Mouse (Mus musculus) splenic B cell, adult 2 months (primary cell): ENCODE results near the gene Ppp3ca.
A peak's percentile ranks its signal among the peaks of the same experiment; 100 is the strongest.

Source experiments
- DNase-seq: peaks from one replicate; pipeline ENCODE4 v3.0.0-alpha.2; 2011; ENCODE audit warnings: low read depth, low spot score
- H3K27me3 ChIP-seq: 2 replicates; pipeline ENCODE4 v1.6.1; 2012; ENCODE audit warnings: mild to moderate bottlenecking, low read length, moderate library complexity, mixed read lengths; ENCODE audit not compliant: control insufficient read depth, poor library complexity, insufficient read depth, severe bottlenecking
- H3K36me3 ChIP-seq: 2 replicates; pipeline ENCODE4 v1.6.1; 2012; ENCODE audit warnings: mild to moderate bottlenecking, low read length, moderate library complexity, mixed read lengths; ENCODE audit not compliant: control insufficient read depth, poor library complexity, insufficient read depth, severe bottlenecking

Gene Ppp3ca

GRCm38 (mm10) chr3:136777787-136778216, 107.9 kb downstream of the Ppp3ca start:
- DNase-seq = peak; percentile 51
- no peaks in the 10 kb centered on the region for H3K27me3 ChIP-seq
- no peaks in the 10 kb centered on the region for H3K36me3 ChIP-seq

- no peak for DNase-seq
- no peaks in the 10 kb centered on the region for H3K27me3 ChIP-seq
- H3K36me3 ChIP-seq = no peaks in the 10 kb centered on the region
These were observed 110.4 kb downstream of the Ppp3ca start for GRCm38 (mm10) chr3:136780321-136780720.

GRCm38 (mm10) chr3:136782058-136782457, 112.1 kb downstream of the Ppp3ca start:
- Histone ChIP-seq H3K27me3 (no peaks in the 10 kb centered on the region), H3K36me3 (no peaks in the 10 kb centered on the region)
- no peak for DNase-seq

- DNase-seq = no peak
- no peaks in the 10 kb centered on the region for H3K36me3 ChIP-seq
These were observed 115.8 kb downstream of the Ppp3ca start for GRCm38 (mm10) chr3:136785686-136786085.

GRCm38 (mm10) chr3:136790261-136790871, 120.4 kb downstream of the Ppp3ca start:
- no peak for DNase-seq
- Histone ChIP-seq H3K36me3 (0 out of 2 replicates have a peak, but pooled peaks cover 2% of the 10 kb centered on the region), H3K27me3 (no peaks in the 10 kb centered on the region)

More at GRCm38 (mm10) chr3:136785686-136786085, 115.8 kb downstream of the Ppp3ca start:
- H3K27me3 ChIP-seq = no peaks in the 10 kb centered on the region

- no peaks in the 10 kb centered on the region for H3K27me3 ChIP-seq
- 0 out of 2 replicates have a peak, but pooled peaks cover 2% of the 10 kb centered on the region for H3K36me3 ChIP-seq
- DNase-seq = no peak
These were observed 121.5 kb downstream of the Ppp3ca start for GRCm38 (mm10) chr3:136791404-136791803.

- Histone ChIP-seq H3K27me3 (no peaks in the 10 kb centered on the region), H3K36me3 (0 out of 2 replicates have a peak, but pooled peaks cover 2% of the 10 kb centered on the region)
- DNase-seq = peak; percentile 19
These were observed 122.0 kb downstream of the Ppp3ca start for GRCm38 (mm10) chr3:136791946-136792345.

GRCm38 (mm10) chr3:136793411-136793810, 123.5 kb downstream of the Ppp3ca start:
- no peak for DNase-seq
- 0 out of 2 replicates have a peak, but pooled peaks cover 2% of the 10 kb centered on the region for H3K36me3 ChIP-seq
- H3K27me3 ChIP-seq = no peaks in the 10 kb centered on the region

- DNase-seq = no peak
These were observed 124.7 kb downstream of the Ppp3ca start for GRCm38 (mm10) chr3:136794426-136795217.

GRCm38 (mm10) chr3:136798896-136799295, 129.0 kb downstream of the Ppp3ca start:
- Histone ChIP-seq H3K27me3 (no peaks in the 10 kb centered on the region), H3K36me3 (peaks cover 2% of the 10 kb centered on the region; the same call in 1 of the 2 replicates)
- no peak for DNase-seq

More at GRCm38 (mm10) chr3:136794426-136795217, 124.7 kb downstream of the Ppp3ca start:
- H3K27me3 ChIP-seq = no peaks in the 10 kb centered on the region
- H3K36me3 ChIP-seq = peaks cover 2% of the 10 kb centered on the region; the same call in 1 of the 2 replicates

GRCm38 (mm10) chr3:136802595-136802994, 132.7 kb downstream of the Ppp3ca start:
- Histone ChIP-seq H3K36me3 (no peaks in the 10 kb centered on the region; the same call in 1 of the 2 replicates), H3K27me3 (no peaks in the 10 kb centered on the region)
- no peak for DNase-seq

- H3K36me3 ChIP-seq = no peaks in the 10 kb centered on the region
- DNase-seq = no peak
- no peaks in the 10 kb centered on the region for H3K27me3 ChIP-seq
These were observed 136.0 kb downstream of the Ppp3ca start for GRCm38 (mm10) chr3:136805897-136806296.

- DNase-seq = no peak
- Histone ChIP-seq H3K36me3 (peaks cover 4% of the 10 kb centered on the region; the same call in 1 of the 2 replicates), H3K27me3 (no peaks in the 10 kb centered on the region)
These were observed 140.3 kb downstream of the Ppp3ca start for GRCm38 (mm10) chr3:136810271-136810670.

GRCm38 (mm10) chr3:136812162-136812561, 142.2 kb downstream of the Ppp3ca start:
- H3K27me3 ChIP-seq = no peaks in the 10 kb centered on the region
- H3K36me3 ChIP-seq = peaks cover 4% of the 10 kb centered on the region; the same call in 1 of the 2 replicates

GRCm38 (mm10) chr3:136812791-136813190, 142.9 kb downstream of the Ppp3ca start:
- H3K27me3 ChIP-seq = no peaks in the 10 kb centered on the region
- no peak for DNase-seq

More at GRCm38 (mm10) chr3:136812162-136812561, 142.2 kb downstream of the Ppp3ca start:
- no peak for DNase-seq

More at GRCm38 (mm10) chr3:136812791-136813190, 142.9 kb downstream of the Ppp3ca start:
- peaks cover 4% of the 10 kb centered on the region; the same call in 1 of the 2 replicates for H3K36me3 ChIP-seq
